Mouse (Mus musculus) lung, postnatal 0 days (tissue): ENCODE data around the gene S100a5.

ENCODE experiments used
- CTCF ChIP-seq: IDR thresholded peaks from 2 replicates; pipeline ENCODE4 v1.5.1; 2016; ENCODE audit warnings: antibody characterized with exemption, mild to moderate bottlenecking
- EP300 ChIP-seq: IDR thresholded peaks from 2 replicates; pipeline ENCODE4 v1.6.1; 2016; ENCODE audit warnings: antibody characterized with exemption, mild to moderate bottlenecking, control low read depth

DNA sequence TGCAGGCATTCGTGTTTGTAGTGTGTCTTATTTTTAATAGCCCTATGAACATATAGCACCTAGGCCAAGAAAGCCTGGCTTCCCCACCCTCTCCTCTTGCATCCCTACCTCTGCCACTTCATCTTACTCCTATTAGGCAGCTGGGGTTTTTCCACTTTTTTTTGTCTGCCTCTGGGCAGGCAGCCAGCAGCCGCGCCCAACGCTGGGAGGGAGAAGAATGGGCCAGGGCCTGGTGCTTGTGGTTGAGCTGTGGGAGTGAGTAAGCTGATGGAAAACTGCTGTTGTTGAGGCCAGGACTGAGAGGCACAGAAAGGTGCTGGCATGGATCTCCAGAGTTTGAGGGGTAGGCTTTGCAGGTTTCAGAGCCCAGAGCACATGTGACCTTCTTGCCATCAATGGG, 3.9 kb upstream of the S100a5 start:
- TF ChIP-seq CTCF (no peak), EP300 (0 out of 2 replicates have a peak, but pooled peaks have one; percentile 10)
